Mouse (Mus musculus) kidney, embryonic 16.5 days (tissue): ENCODE measurements at regions not wholly inside any gene's neighbourhood (a gene's known extent, or its start where the extent isn't known, plus 50 kb on each side); places are given as distances from the start of the nearest gene placed in this dataset.

Experiments used
- ATAC-seq: fragments of 200-750 bp; cut with Nextera tagmentation; 2 replicates; pipeline ENCODE4 v1.8.0; 2017; ENCODE audit warnings: moderate TSS enrichment; ENCODE audit not compliant: low FRiP score, low TSS enrichment
- H3K27ac ChIP-seq: fragments of 300-500 bp; sonication (generic); 2 replicates; pipeline ENCODE4 v1.5.1; 2014; ENCODE audit warnings: low read length
- H3K27me3 ChIP-seq: fragments of 300-500 bp; sonication (generic); 2 replicates; pipeline ENCODE4 v1.6.1; 2014; ENCODE audit warnings: low read length, control low read depth, mixed read lengths; ENCODE audit not compliant: insufficient read depth
- H3K36me3 ChIP-seq: fragments of 300-500 bp; sonication (generic); 2 replicates; pipeline ENCODE4 v1.6.1; 2014; ENCODE audit warnings: low read length, control low read depth, mixed read lengths; ENCODE audit not compliant: insufficient read depth
- H3K4me1 ChIP-seq: fragments of 300-500 bp; sonication (generic); 2 replicates; pipeline ENCODE4 v1.6.1; 2014; ENCODE audit warnings: low read length, control low read depth, mixed read lengths; ENCODE audit not compliant: insufficient read depth
- H3K4me2 ChIP-seq: fragments of 300-500 bp; sonication (generic); replicated peaks from 2 replicates; pipeline ENCODE4 v1.6.1; 2014; ENCODE audit warnings: low read depth, low read length
- H3K4me3 ChIP-seq: fragments of 300-500 bp; sonication (generic); 2 replicates; pipeline ENCODE4 v1.5.1; 2014; ENCODE audit warnings: mild to moderate bottlenecking, low read length
- H3K9ac ChIP-seq: fragments of 300-500 bp; sonication (generic); replicated peaks from 2 replicates; pipeline ENCODE4 v1.6.1; 2014; ENCODE audit warnings: low read length
- H3K9me3 ChIP-seq: fragments of 300-500 bp; sonication (generic); 2 replicates; pipeline ENCODE4 v1.6.1; 2016; ENCODE audit warnings: low read length, control low read depth
- WGBS: fragments of 180-500 bp; shearing (Covaris S2); extraction: QIAGEN DNeasy Blood & Tissue Kit; methylation state at CpG from one replicate; pipeline ENCODE4 v1.1.7; 2014; 5-methylcytosine and 5-hydroxymethylcytosine counted together

- no peak overlapping the region for H3K27ac ChIP-seq
- no peak overlapping the region for H3K4me2 ChIP-seq
- H3K4me1 ChIP-seq = no peaks in the 10 kb centered on the region
- no peak overlapping the region for H3K4me3 ChIP-seq
- H3K27me3 ChIP-seq = no peaks in the 10 kb centered on the region
- 60% methylated on average over 1 of the region's 1 CpGs for WGBS
- H3K9me3 ChIP-seq = no peaks in the 10 kb centered on the region
- no peak overlapping the region for H3K9ac ChIP-seq
- H3K36me3 ChIP-seq = no peaks in the 10 kb centered on the region
- ATAC-seq = no peak
Measured at GRCm38 (mm10) chr12:39931251-39931650, 106.6 kb downstream of the Arl4a start.

DNA sequence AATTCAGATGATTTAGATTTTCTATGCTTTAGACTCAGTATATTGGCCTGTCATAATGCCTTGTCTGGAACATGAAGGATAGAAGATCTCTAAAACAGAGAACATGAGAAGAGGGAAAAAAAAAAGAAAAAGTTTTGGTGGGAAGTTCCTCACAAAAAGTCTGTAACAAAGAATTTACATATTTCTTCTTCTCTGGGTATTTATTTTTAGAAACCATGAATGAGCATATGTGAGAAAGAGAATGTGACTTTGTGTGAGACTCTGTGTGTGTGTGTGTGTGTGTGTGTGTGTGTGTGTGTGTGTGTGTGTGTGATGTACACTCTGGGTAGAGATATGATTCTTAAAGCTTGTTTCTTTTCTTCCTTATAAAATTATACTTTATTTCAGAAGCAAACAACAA lies 109.9 kb downstream of the Arl4a start:
- H3K9me3 ChIP-seq = no peaks in the 10 kb centered on the region
- ATAC-seq = no peak
- H3K9ac ChIP-seq = no peak overlapping the region
- H3K4me3 ChIP-seq = no peak overlapping the region
- H3K36me3 ChIP-seq = no peaks in the 10 kb centered on the region
- H3K27me3 ChIP-seq = no peaks in the 10 kb centered on the region
- no peaks in the 10 kb centered on the region for H3K4me1 ChIP-seq
- no peak overlapping the region for H3K27ac ChIP-seq
- no peak overlapping the region for H3K4me2 ChIP-seq

DNA sequence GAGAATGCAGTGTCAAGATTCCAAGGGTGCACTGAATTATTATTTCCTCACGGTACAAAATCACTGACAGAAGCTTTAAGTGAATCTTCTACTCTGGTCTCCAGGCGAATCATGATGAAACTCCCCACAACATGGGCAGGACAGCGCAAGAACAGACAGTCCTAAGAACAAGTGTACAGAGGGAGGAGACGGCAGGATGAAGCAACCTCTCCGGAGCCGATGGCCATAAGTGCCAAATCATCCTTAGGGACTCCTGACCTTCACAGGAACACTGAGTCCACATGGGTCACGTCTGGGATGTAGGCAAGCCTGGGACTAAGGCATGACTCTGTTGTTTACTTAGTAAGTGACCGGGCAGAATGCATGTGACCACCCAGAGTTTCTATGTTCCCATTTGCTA lies 110.8 kb downstream of the Arl4a start:
- Histone ChIP-seq H3K27me3 (no peaks in the 10 kb centered on the region), H3K27ac (no peak overlapping the region), H3K9ac (no peak overlapping the region), H3K4me1 (no peaks in the 10 kb centered on the region), H3K36me3 (no peaks in the 10 kb centered on the region), H3K4me2 (no peak overlapping the region), H3K4me3 (no peak overlapping the region), H3K9me3 (no peaks in the 10 kb centered on the region)
- ATAC-seq = no peak
- WGBS = 68% methylated on average over 8 of the region's 8 CpGs

DNA sequence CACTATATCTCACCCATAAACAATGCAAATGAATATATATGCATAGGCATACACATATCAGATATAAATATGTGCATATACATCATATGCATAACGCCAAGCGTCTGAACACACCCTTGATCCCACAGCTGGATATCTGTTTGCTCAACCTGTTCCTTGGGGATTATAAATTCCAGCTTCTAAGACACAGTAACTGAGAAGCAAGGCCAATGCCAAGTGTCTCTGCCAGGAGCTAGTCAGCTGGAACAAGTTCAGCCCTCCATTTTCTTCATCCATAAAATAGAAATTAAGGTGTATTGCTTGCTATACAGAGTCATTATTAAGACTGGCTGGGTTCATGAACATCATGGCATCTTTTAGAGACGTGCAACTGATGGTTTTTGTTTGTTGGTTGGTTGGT lies 116.3 kb downstream of the Arl4a start:
- H3K4me1 ChIP-seq = 0 out of 2 replicates have a peak, but pooled peaks cover 3% of the 10 kb centered on the region
- no peaks in the 10 kb centered on the region for H3K36me3 ChIP-seq
- no peak overlapping the region for H3K27ac ChIP-seq
- H3K9me3 ChIP-seq = no peaks in the 10 kb centered on the region
- no peaks in the 10 kb centered on the region for H3K27me3 ChIP-seq
- no peak overlapping the region for H3K4me3 ChIP-seq
- ATAC-seq = no peak
- 72% methylated on average over 3 of the region's 3 CpGs for WGBS
- H3K9ac ChIP-seq = no peak overlapping the region
- H3K4me2 ChIP-seq = no peak overlapping the region

GRCm38 (mm10) chr12:39920466-39920913 lies 117.3 kb downstream of the Arl4a start:
- no peak overlapping the region for H3K27ac ChIP-seq
- ATAC-seq = peak; percentile 89

DNA sequence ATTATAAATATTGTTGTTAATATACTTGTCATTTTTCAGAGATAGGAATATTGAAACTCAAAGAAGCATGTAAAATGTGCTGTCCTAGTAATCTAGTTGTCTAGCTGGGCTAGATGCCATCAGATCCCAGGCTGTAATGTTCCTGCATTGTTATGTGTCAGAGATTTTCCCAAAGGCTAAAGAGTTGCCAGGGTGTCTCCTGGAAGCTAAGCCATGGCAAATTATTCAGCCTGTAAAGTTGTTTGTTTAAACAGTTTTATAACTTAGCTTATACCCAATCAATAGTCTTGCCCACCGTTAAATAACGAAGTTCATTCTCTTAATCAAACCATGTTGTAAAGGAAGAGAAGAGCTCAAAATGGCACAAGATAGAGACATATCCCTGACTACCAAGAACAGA lies 117.9 kb downstream of the Arl4a start:
- no peak for ATAC-seq
- H3K4me1 ChIP-seq = 0 out of 2 replicates have a peak, but pooled peaks cover 3% of the 10 kb centered on the region
- 86% methylated on average over 2 of the region's 2 CpGs for WGBS
- H3K9me3 ChIP-seq = no peaks in the 10 kb centered on the region
- H3K27me3 ChIP-seq = no peaks in the 10 kb centered on the region
- no peak overlapping the region for H3K4me2 ChIP-seq
- H3K9ac ChIP-seq = no peak overlapping the region
- no peak overlapping the region for H3K4me3 ChIP-seq
- no peaks in the 10 kb centered on the region for H3K36me3 ChIP-seq
- H3K27ac ChIP-seq = no peak overlapping the region

More at GRCm38 (mm10) chr12:39920466-39920913, 117.3 kb downstream of the Arl4a start:
- Histone ChIP-seq H3K9ac (no peak overlapping the region), H3K4me3 (no peak overlapping the region), H3K27me3 (no peaks in the 10 kb centered on the region), H3K36me3 (no peaks in the 10 kb centered on the region), H3K4me2 (no peak overlapping the region), H3K4me1 (0 out of 2 replicates have a peak, but pooled peaks cover 3% of the 10 kb centered on the region), H3K9me3 (no peaks in the 10 kb centered on the region)
- 15% methylated on average over 8 of the region's 8 CpGs for WGBS

DNA sequence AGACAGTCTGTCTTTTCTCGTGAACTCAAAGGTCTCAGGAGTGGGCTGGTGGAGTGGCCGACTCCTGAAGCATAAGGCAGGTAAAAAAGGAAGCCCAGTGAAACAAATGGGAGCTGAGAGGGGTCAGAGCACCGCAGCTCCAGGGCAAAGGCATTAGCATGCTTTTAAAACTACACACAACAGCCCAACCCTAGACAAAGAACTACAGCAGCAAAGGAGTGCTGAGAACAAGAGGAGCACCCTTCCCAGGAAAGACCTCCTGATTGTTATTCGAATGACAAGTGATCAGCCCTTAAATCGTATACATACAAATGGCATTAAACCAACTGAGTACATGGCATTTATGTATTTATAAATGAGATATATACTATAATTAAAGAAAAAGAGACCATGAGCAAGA lies 149.3 kb downstream of the Arl4a start:
- Histone ChIP-seq H3K27me3 (no peaks in the 10 kb centered on the region), H3K27ac (no peak overlapping the region), H3K4me2 (no peak overlapping the region), H3K4me3 (no peak overlapping the region), H3K9me3 (no peaks in the 10 kb centered on the region), H3K36me3 (no peaks in the 10 kb centered on the region), H3K4me1 (no peaks in the 10 kb centered on the region), H3K9ac (no peak overlapping the region)
- 72% methylated on average over 5 of the region's 5 CpGs for WGBS
- no peak for ATAC-seq

- Histone ChIP-seq H3K9ac (no peak overlapping the region), H3K4me2 (no peak overlapping the region), H3K36me3 (no peaks in the 10 kb centered on the region), H3K27ac (no peak overlapping the region), H3K4me3 (no peak overlapping the region), H3K4me1 (no peaks in the 10 kb centered on the region), H3K9me3 (no peaks in the 10 kb centered on the region), H3K27me3 (no peaks in the 10 kb centered on the region)
- no peak for ATAC-seq
- WGBS = 51% methylated on average over 3 of the region's 3 CpGs
Measured at GRCm38 (mm10) chr12:39885366-39885765, 152.5 kb downstream of the Arl4a start.

- no peak overlapping the region for H3K4me3 ChIP-seq
- H3K36me3 ChIP-seq = no peaks in the 10 kb centered on the region
- ATAC-seq = no peak
- H3K4me1 ChIP-seq = no peaks in the 10 kb centered on the region
- no peak overlapping the region for H3K9ac ChIP-seq
- H3K27ac ChIP-seq = no peak overlapping the region
- no peak overlapping the region for H3K4me2 ChIP-seq
- WGBS = 91% methylated on average over 1 of the region's 1 CpGs
- no peaks in the 10 kb centered on the region for H3K27me3 ChIP-seq
- no peaks in the 10 kb centered on the region for H3K9me3 ChIP-seq
Measured at GRCm38 (mm10) chr12:39880309-39880708, 157.5 kb downstream of the Arl4a start.

- peak; percentile 84 for ATAC-seq
- Histone ChIP-seq H3K27me3 (no peaks in the 10 kb centered on the region), H3K9me3 (no peaks in the 10 kb centered on the region), H3K36me3 (no peaks in the 10 kb centered on the region), H3K4me3 (no peak overlapping the region), H3K4me1 (no peaks in the 10 kb centered on the region), H3K9ac (no peak overlapping the region), H3K4me2 (no peak overlapping the region), H3K27ac (no peak overlapping the region)
- WGBS = 60% methylated on average over 6 of the region's 6 CpGs
Measured at GRCm38 (mm10) chr12:39873917-39874316, 163.9 kb downstream of the Arl4a start.

- Histone ChIP-seq H3K9ac (no peak overlapping the region), H3K27me3 (no peaks in the 10 kb centered on the region), H3K4me2 (no peak overlapping the region), H3K36me3 (no peaks in the 10 kb centered on the region), H3K9me3 (no peaks in the 10 kb centered on the region), H3K27ac (no peak overlapping the region), H3K4me3 (no peak overlapping the region), H3K4me1 (no peaks in the 10 kb centered on the region)
- ATAC-seq = no peak
- WGBS = 88% methylated on average over 1 of the region's 1 CpGs
Measured at GRCm38 (mm10) chr12:39861797-39862196, 176.0 kb downstream of the Arl4a start.
